ENCODE assay signal across 8 mouse cellular contexts in the genomic region with DNA sequence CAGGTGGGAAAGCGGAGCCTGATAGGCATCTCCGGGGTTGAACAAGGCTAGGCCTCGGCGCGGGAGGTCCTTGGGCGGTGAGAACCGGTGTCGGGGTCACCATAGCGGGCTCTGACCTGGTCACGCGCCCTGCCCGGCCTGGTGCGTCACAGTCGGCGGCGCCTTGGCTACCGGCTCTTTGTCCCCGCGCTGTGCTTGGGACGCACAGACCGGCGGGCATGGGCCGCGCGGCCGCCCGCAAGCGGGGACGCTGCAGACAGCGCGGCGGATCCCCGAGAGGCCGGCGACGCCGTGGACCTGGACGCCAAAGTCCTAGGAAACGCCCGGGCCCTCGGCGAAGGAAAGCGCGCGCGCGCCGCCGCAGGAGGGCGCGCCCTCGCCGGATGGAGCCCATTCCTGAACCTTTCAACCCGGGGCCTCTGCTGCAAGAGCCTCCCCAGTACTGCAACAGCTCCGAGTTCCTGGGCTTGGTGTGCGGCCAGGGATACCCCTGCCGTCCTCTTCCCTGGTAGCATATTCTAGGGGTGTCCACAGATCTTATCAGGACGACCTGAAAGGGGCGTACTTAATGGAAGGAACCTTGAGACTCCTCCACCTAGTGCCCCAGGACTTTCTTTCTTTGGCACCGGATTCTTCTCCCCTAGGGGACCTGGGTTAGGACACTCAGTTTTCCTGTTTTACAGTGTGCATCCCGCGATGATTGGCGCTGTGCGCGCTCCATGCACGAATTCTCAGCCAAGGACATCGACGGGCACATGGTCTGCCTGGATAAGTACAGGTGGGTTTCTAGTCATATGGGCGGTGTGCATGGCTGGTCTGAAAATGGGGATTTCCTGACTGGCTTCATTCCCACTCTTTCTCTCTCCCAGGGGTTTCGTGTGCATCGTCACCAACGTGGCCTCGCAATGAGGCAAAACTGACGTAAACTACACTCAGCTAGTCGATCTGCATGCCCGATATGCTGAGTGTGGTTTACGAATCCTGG. TPM values are rescaled to one million over a fixed set of nuclear protein-coding genes. Genes with fewer than 3 reads are reported as not detected.
DNase-seq lines count a peak whose midpoint lies in the region; ATAC-seq and TF ChIP-seq lines count a peak whose summit lies in the region.

No protein-coding gene starts in this region.

- TF ChIP-seq CTCF in testis, adult 2 months (IDR thresholded peaks at IDR 0.05; ENCODE audit: control insufficient read depth, insufficient read depth, insufficient replicate concordance, low read depth, low read length), result no peak

- H3K4me3 ChIP-seq in embryonic facial prominence, embryonic 14.5 days (ENCODE audit: low read depth, low read length), result peak overlapping the region; percentile 93
- peak overlapping the region; percentile 97 for H3K4me3 ChIP-seq in liver, embryonic 15.5 days (replicated peaks)
- peak overlapping the region; percentile 98 for H3K4me3 ChIP-seq in testis, adult 2 months (ENCODE audit: control insufficient read depth, low read depth, low read length)

- peak overlapping the region; percentile 94 for H3K9ac ChIP-seq in embryonic facial prominence, embryonic 14.5 days (ENCODE audit: low read depth, low read length)
- H3K9ac ChIP-seq in liver, embryonic 15.5 days, result peak overlapping the region; percentile 100

- no peaks in the 10 kb centered on the region for H3K27me3 ChIP-seq in embryonic facial prominence, embryonic 14.5 days (replicated peaks; ENCODE audit: control insufficient read depth, insufficient read depth, low read length)
- H3K27me3 ChIP-seq in liver, embryonic 15.5 days, result no peaks in the 10 kb centered on the region
- H3K27me3 ChIP-seq in testis, adult 2 months (ENCODE audit: control insufficient read depth, insufficient read depth, low read length), result no peaks in the 10 kb centered on the region

- 2% methylated on average over 40 of the region's 77 CpGs for WGBS in embryonic facial prominence, embryonic 14.5 days
- WGBS in liver, embryonic 15.5 days (ENCODE audit: insufficient replicate concordance), result under 1% methylated on average over 73 of the region's 77 CpGs

- H3K4me2 ChIP-seq in embryonic facial prominence, embryonic 14.5 days (ENCODE audit: low read depth, low read length), result peak overlapping the region; percentile 86
- H3K4me2 ChIP-seq in liver, embryonic 15.5 days, result peak overlapping the region; percentile 83

- H3K27ac ChIP-seq in embryonic facial prominence, embryonic 14.5 days (replicated peaks; ENCODE audit: low read depth, low read length), result peak overlapping the region; percentile 98
- peak overlapping the region; percentile 99 for H3K27ac ChIP-seq in liver, embryonic 15.5 days (replicated peaks)
- H3K27ac ChIP-seq in testis, adult 2 months (ENCODE audit: control insufficient read depth, insufficient read depth, low read depth, low read length), result peak overlapping the region; percentile 100

- peaks cover 39% of the 10 kb centered on the region for H3K36me3 ChIP-seq in embryonic facial prominence, embryonic 14.5 days (ENCODE audit: control insufficient read depth, insufficient read depth, low read length)
- peaks cover 44% of the 10 kb centered on the region for H3K36me3 ChIP-seq in liver, embryonic 15.5 days (replicated peaks)
- no peaks in the 10 kb centered on the region; the same call in 1 of the 2 replicates for H3K36me3 ChIP-seq in testis, adult 2 months (ENCODE audit: control insufficient read depth, insufficient read depth, low read length)

- ATAC-seq in embryonic facial prominence, embryonic 14.5 days (ENCODE audit: low read depth), result peak; percentile 34
- peak; percentile 53 for ATAC-seq in liver, embryonic 15.5 days (ENCODE audit: insufficient read depth)

- TF ChIP-seq POLR2A in testis, adult 2 months (IDR thresholded peaks at IDR 0.05; ENCODE audit: control insufficient read depth, low read depth, low read length), result peak; percentile 4; the same call in 1 of the 2 replicates

- peak; percentile 55 to 64 for DNase-seq in B cell, adult 2 months
- peak; percentile 78 to 84 for DNase-seq in adrenal gland, postnatal 36 days
- DNase-seq in embryonic facial prominence, embryonic 14.5 days (ENCODE audit: low spot score), result peak; percentile 80
- DNase-seq in heart, adult 9 months (ENCODE audit: low spot score in 2 of 2), result peak; percentile 78 to 79
- peak; percentile 73 for DNase-seq in kidney, adult 9 months
- DNase-seq in naive thymus-derived CD4-positive, alpha-beta T cell, adult 2 months (ENCODE audit: low read depth), result peak; percentile 78

- no peaks in the 10 kb centered on the region for H3K9me3 ChIP-seq in embryonic facial prominence, embryonic 14.5 days (ENCODE audit: control insufficient read depth, low read length)
- no peaks in the 10 kb centered on the region for H3K9me3 ChIP-seq in liver, embryonic 15.5 days (replicated peaks)

- peaks cover 10% of the 10 kb centered on the region; the same call in 1 of the 2 replicates for H3K4me1 ChIP-seq in embryonic facial prominence, embryonic 14.5 days (ENCODE audit: control insufficient read depth, insufficient read depth, low read length)
- peaks cover 67% of the 10 kb centered on the region for H3K4me1 ChIP-seq in liver, embryonic 15.5 days (replicated peaks)
- peaks cover 15% of the 10 kb centered on the region for H3K4me1 ChIP-seq in testis, adult 2 months (ENCODE audit: control insufficient read depth, insufficient read depth, low read length)

RNA-seq across cellular contexts. Expression of a gene that starts 7.2 kb away (rescaled TPM):
- total RNA-seq in adrenal gland, postnatal 36 days (2021), result 1,000 to 10,000 TPM; 1,198 to 1,301 TPM
- 505 and 517 TPM in 2 replicates for polyA plus RNA-seq in embryonic facial prominence, embryonic 14.5 days (2014; fragmentation: Nextera tagmentation; extraction: Ambion mirVana)
- polyA plus RNA-seq in liver, embryonic 15.5 days (2015; fragmentation: Nextera tagmentation; extraction: Ambion mirVana), result 603 and 658 TPM in 2 replicates
- polyA plus RNA-seq in testis, adult 2 months (2012; rRNA removed), result 3,516 and 3,720 TPM in 2 replicates

RNA-seq across cellular contexts. Expression of a gene that starts 14.5 kb away (rescaled TPM):
- total RNA-seq in adrenal gland, postnatal 36 days (2021), result 100 to 1,000 TPM in 1 of 2 experiments, 10 to 100 TPM in 1; 92.8 to 108 TPM
- 207 and 227 TPM in 2 replicates for polyA plus RNA-seq in embryonic facial prominence, embryonic 14.5 days (2014; fragmentation: Nextera tagmentation; extraction: Ambion mirVana)
- polyA plus RNA-seq in liver, embryonic 15.5 days (2015; fragmentation: Nextera tagmentation; extraction: Ambion mirVana), result 81.3 and 84.4 TPM in 2 replicates
- 104 and 113 TPM in 2 replicates for polyA plus RNA-seq in testis, adult 2 months (2012; rRNA removed)

RNA-seq across cellular contexts. Expression of a gene that starts 37.7 kb away (rescaled TPM):
- total RNA-seq in adrenal gland, postnatal 36 days (2021), result 1 to 10 TPM; 4.5 to 5.4 TPM
- polyA plus RNA-seq in embryonic facial prominence, embryonic 14.5 days (2014; fragmentation: Nextera tagmentation; extraction: Ambion mirVana), result 4.4 and 6.4 TPM in 2 replicates
- 15.7 and 18.2 TPM in 2 replicates for polyA plus RNA-seq in liver, embryonic 15.5 days (2015; fragmentation: Nextera tagmentation; extraction: Ambion mirVana)
- 2.1 and 3.4 TPM in 2 replicates for polyA plus RNA-seq in testis, adult 2 months (2012; rRNA removed)

RNA-seq across cellular contexts. Expression of a gene that starts 51.2 kb away (rescaled TPM):
- 10 to 100 TPM; 49.3 to 51.3 TPM for total RNA-seq in adrenal gland, postnatal 36 days (2021)
- 12.8 and 14.1 TPM in 2 replicates for polyA plus RNA-seq in embryonic facial prominence, embryonic 14.5 days (2014; fragmentation: Nextera tagmentation; extraction: Ambion mirVana)
- polyA plus RNA-seq in liver, embryonic 15.5 days (2015; fragmentation: Nextera tagmentation; extraction: Ambion mirVana), result 10.4 and 12.3 TPM in 2 replicates
- 13.9 and 14.0 TPM in 2 replicates for polyA plus RNA-seq in testis, adult 2 months (2012; rRNA removed)

RNA-seq across cellular contexts. Expression of a gene that starts 57.8 kb away (rescaled TPM):
- total RNA-seq in adrenal gland, postnatal 36 days (2021), result 10 to 100 TPM; 20.2 to 20.3 TPM
- 2.5 and 2.8 TPM in 2 replicates for polyA plus RNA-seq in embryonic facial prominence, embryonic 14.5 days (2014; fragmentation: Nextera tagmentation; extraction: Ambion mirVana)
- 7.5 and 9.0 TPM in 2 replicates for polyA plus RNA-seq in liver, embryonic 15.5 days (2015; fragmentation: Nextera tagmentation; extraction: Ambion mirVana)
- 2.2 and 2.3 TPM in 2 replicates for polyA plus RNA-seq in testis, adult 2 months (2012; rRNA removed)

Comparison
In these comparisons a context has a peak if more than half of its experiments do, and no peak if none do; other contexts are left out.
1. Peak in every context shown above with its lines: DNase-seq, ATAC-seq, H3K4me3 ChIP-seq and H3K27ac ChIP-seq.